ENCODE assay signal across 17 mouse cellular contexts in genomic region chr1:89634055-89634454, GRCm38 (mm10).
DNase-seq lines count a peak whose midpoint lies in the region; TF ChIP-seq lines count a peak whose summit lies in the region.
"Had no signal": no experiment of that assay in that cellular context is flagged by ENCODE, and none has a peak within 500 bp of the region (broad histone marks: within the 10 kb centered on the region; RNA-seq: fewer than 3 reads in every experiment).

No protein-coding gene starts in this region.

- no peak overlapping the region for H3K4me3 ChIP-seq in heart, adult 2 months
- no peak overlapping the region for H3K4me3 ChIP-seq in left cerebral cortex, adult 2 months
- no peak overlapping the region for H3K4me3 ChIP-seq in E14TG2a.4 (replicated peaks; ENCODE audit: low read length)
- no peak overlapping the region for H3K4me3 ChIP-seq in ES-E14 (ENCODE audit: insufficient read depth in 1 of 2, low read depth in 1 of 2, low read length in 2 of 2, poor library complexity in 1 of 2, severe bottlenecking in 1 of 2)
- H3K4me3 ChIP-seq: erythroblast, embryonic 14.5 days; gastrocnemius, adult 2 months; liver, embryonic 15.5 days had no signal

- H3K27ac ChIP-seq in heart, adult 2 months, result no peak overlapping the region
- H3K27ac ChIP-seq in left cerebral cortex, adult 2 months, result no peak overlapping the region
- H3K27ac ChIP-seq in ES-E14 (ENCODE audit: insufficient read depth, low read depth, low read length, poor library complexity, severe bottlenecking), result no peak overlapping the region
- H3K27ac ChIP-seq: gastrocnemius, adult 2 months; liver, embryonic 15.5 days; macrophage had no signal

- WGBS in heart, adult 2 months, result 82% methylated on average over 14 of the region's 14 CpGs

- no peak for DNase-seq in heart, adult 2 months
- DNase-seq in heart, postnatal 4 days, result no peak
- DNase-seq in left cerebral cortex, adult 2 months (ENCODE audit: extremely low spot score in 1 of 2, low spot score in 2 of 2), result no peak
- no peak for DNase-seq in left cerebral cortex, postnatal 4 days
- peak; percentile 31 for DNase-seq in ES-E14 (ENCODE audit: low read depth, low spot score)
- no peak for DNase-seq in yolk sac, embryonic 10.5 days (ENCODE audit: low spot score)
- no peak for DNase-seq in right cerebral cortex, postnatal 10 days (ENCODE audit: low spot score in 2 of 2)
- DNase-seq: adrenal gland, postnatal 36 days; gastrocnemius, adult 2 months; heart, adult 18-20 months; heart, postnatal 10 days; kidney, postnatal 25 days; thymus, adult 18-20 months had no signal

- TF ChIP-seq EP300 in heart, adult 2 months (IDR thresholded peaks at IDR 0.05; ENCODE audit: insufficient read depth, low read depth, low read length), result no peak

- in situ Hi-C loops in ES-E14 (cut with MboI; ENCODE audit: low sequenced_read_pairs in 2 of 2, unreplicated experiment in 2 of 2), result no loop called here

- no peaks in the 10 kb centered on the region for H3K27me3 ChIP-seq in heart, adult 2 months (ENCODE audit: control insufficient read depth, insufficient read depth, low read length)
- H3K27me3 ChIP-seq in E14TG2a.4 (ENCODE audit: insufficient read depth, low read length), result no peaks in the 10 kb centered on the region
- H3K27me3 ChIP-seq: liver, embryonic 15.5 days had no signal

- H3K9me3 ChIP-seq in E14TG2a.4 (ENCODE audit: low read length), result no peaks in the 10 kb centered on the region
- H3K9me3 ChIP-seq in ES-E14 (ENCODE audit: control insufficient read depth, insufficient read depth, low read depth, low read length), result no peaks in the 10 kb centered on the region
- H3K9me3 ChIP-seq: liver, embryonic 15.5 days had no signal

- TF ChIP-seq CTCF in heart, adult 2 months (IDR thresholded peaks at IDR 0.05), result 0 out of 2 replicates have a peak, but pooled peaks have one; percentile 17
- TF ChIP-seq CTCF in left cerebral cortex, adult 2 months (IDR thresholded peaks at IDR 0.05), result peak; percentile 6
- peak; percentile 46; the same call in 1 of the 2 replicates for TF ChIP-seq CTCF in E14TG2a.4 (conservative IDR thresholded peaks at IDR 0.05; ENCODE audit: low read length)

- TF ChIP-seq POLR2A in heart, adult 2 months (IDR thresholded peaks at IDR 0.05; ENCODE audit: insufficient read depth, low read depth, low read length), result no peak

- H3K9ac ChIP-seq in heart, adult 2 months (ENCODE audit: low read depth, low read length), result no peak overlapping the region
- H3K9ac ChIP-seq in ES-E14 (ENCODE audit: insufficient read depth, low read depth, low read length, poor library complexity, severe bottlenecking), result no peak overlapping the region
- H3K9ac ChIP-seq: liver, embryonic 15.5 days had no signal

- peaks cover 1% of the 10 kb centered on the region; the same call in 1 of the 2 replicates for H3K4me1 ChIP-seq in heart, adult 2 months (ENCODE audit: control insufficient read depth, insufficient read depth, low read length)
- no peaks in the 10 kb centered on the region; the same call in 1 of the 2 replicates for H3K4me1 ChIP-seq in E14TG2a.4 (replicated peaks; ENCODE audit: low read depth, low read length)
- no peaks in the 10 kb centered on the region for H3K4me1 ChIP-seq in ES-E14 (ENCODE audit: control insufficient read depth in 2 of 2, insufficient read depth in 2 of 2, low read length in 2 of 2, poor library complexity in 1 of 2)
- H3K4me1 ChIP-seq: liver, embryonic 15.5 days had no signal

- H3K79me2 ChIP-seq in heart, adult 2 months (replicated peaks; ENCODE audit: control insufficient read depth, insufficient read depth, low read length), result no peaks in the 10 kb centered on the region

- H3K36me3 ChIP-seq in heart, adult 2 months (ENCODE audit: control insufficient read depth, insufficient read depth, low read length), result no peaks in the 10 kb centered on the region
- H3K36me3 ChIP-seq in E14TG2a.4 (ENCODE audit: insufficient read depth, low read length), result peaks cover 63% of the 10 kb centered on the region
- peaks cover 15% of the 10 kb centered on the region; the same call in 1 of the 2 replicates for H3K36me3 ChIP-seq in ES-E14 (ENCODE audit: control insufficient read depth, insufficient read depth, low read length, poor library complexity, severe bottlenecking)
- H3K36me3 ChIP-seq: liver, embryonic 15.5 days had no signal

- intact Hi-C loops in heart, adult 2 months (cut with DNase I), result loop anchor here (5.0 kb wide), 1 partner anchor 52 kb away; no protein-coding TSS in a partner anchor
- intact Hi-C loops in left cerebral cortex, adult 2 months (cut with DNase I), result no loop called here
- intact Hi-C loops in left cerebral cortex, postnatal 4 days (cut with DNase I), result loop anchor here (5.0 to 10.0 kb wide), 2 partner anchors 397 to 879 kb away; no protein-coding TSS in a partner anchor

TF ChIP-seq in ES-E14, 5 proteins besides CTCF, POLR2A, EP300 and RAD21:
- no peak for TF ChIP-seq HCFC1 (IDR thresholded peaks at IDR 0.05; ENCODE audit: borderline replicate concordance, insufficient read depth, low read length)
- TF ChIP-seq MAFK (IDR thresholded peaks at IDR 0.05; ENCODE audit: insufficient read depth, low read depth, low read length), result no peak
